Mouse (Mus musculus) bone marrow macrophage, adult 2 months (primary cell): Measurements from ENCODE around the gene Zc3h10. TPM values are rescaled to one million over a fixed set of nuclear protein-coding genes. Genes with fewer than 3 reads are reported as not detected.

Source experiments
- H3K27ac ChIP-seq: 2 replicates; pipeline ENCODE4 v1.5.1; 2012; ENCODE audit warnings: low read depth, low read length; ENCODE audit not compliant: insufficient read depth
- H3K4me1 ChIP-seq: 2 replicates; pipeline ENCODE4 v1.6.1; 2012; ENCODE audit warnings: low read length; ENCODE audit not compliant: control insufficient read depth, insufficient read depth
- H3K4me3 ChIP-seq: 2 replicates; pipeline ENCODE4 v1.5.1; 2012; ENCODE audit warnings: mild to moderate bottlenecking, low read length, moderate library complexity; ENCODE audit not compliant: insufficient read depth
- CTCF ChIP-seq: IDR thresholded peaks from 2 replicates; pipeline ENCODE4 v1.5.1; 2012; ENCODE audit warnings: low read depth, mild to moderate bottlenecking, low read length, moderate library complexity
- POLR2A ChIP-seq: IDR thresholded peaks from 2 replicates; pipeline ENCODE4 v1.6.1; 2012; ENCODE audit warnings: mild to moderate bottlenecking, low read depth, low read length, borderline replicate concordance
- polyA plus RNA-seq: library from polyadenylated mRNA; stranded (reverse); fragments of >200 nt; gene quantifications from 2 replicates; pipeline ENCODE4 v1.2.4, GENCODE M21; 2012; ENCODE audit not compliant: missing spikeins, insufficient read depth, insufficient read length

The Zc3h10 gene
- polyA plus RNA-seq, 1 experiment: 15.4 TPM

DNA sequence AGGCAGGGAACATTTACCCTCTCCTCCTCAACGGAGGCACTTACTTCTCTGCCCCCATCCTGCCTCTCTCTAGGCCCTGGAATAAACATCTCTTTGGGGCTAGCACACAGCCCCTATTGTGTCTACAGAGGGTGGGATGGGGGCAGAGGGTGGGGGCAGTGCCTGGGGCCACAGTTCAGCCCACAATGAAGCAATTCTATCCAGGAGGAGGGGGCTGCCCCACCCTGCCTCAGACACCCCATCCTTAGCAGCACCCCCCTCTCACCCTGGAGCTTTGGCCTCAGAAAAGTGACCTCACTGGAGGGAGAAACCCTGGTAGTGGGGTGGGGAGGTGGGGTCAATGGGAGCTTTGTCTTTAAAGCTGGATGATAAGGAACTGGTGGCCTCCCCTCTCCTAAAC is 39.0 kb upstream of the Zc3h10 start:
- Histone ChIP-seq H3K4me1 (no peaks in the 10 kb centered on the region), H3K27ac (no peak overlapping the region)
- TF ChIP-seq CTCF: no peak
- TF ChIP-seq POLR2A: no peak

DNA sequence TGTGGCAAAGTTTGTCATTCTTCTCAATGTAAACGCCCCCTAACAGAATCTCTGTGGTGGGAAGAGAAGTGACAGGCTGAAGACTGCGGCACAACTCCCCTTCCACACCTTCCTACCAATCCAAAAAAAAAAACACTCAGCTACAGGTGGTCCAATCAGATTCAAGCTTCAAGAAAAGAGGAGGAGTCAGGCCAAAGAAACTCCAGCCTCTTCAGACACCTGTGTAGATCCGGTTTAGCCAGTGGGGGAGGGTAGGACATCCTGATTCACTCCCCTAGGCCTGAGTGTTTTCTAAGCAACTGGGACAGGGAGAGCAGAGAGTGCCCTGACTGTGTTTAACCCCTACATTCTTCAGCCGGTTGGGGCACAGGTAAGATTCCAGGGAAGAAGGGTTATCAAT is 36.8 kb upstream of the Zc3h10 start:
- no peaks in the 10 kb centered on the region for H3K4me1 ChIP-seq
- TF ChIP-seq POLR2A (no peak), CTCF (no peak)
- no peak overlapping the region for H3K27ac ChIP-seq
- H3K4me3 ChIP-seq: no peak overlapping the region

More for the DNA sequence above, 39.0 kb upstream of the Zc3h10 start:
- no peak overlapping the region for H3K4me3 ChIP-seq

GRCm38 (mm10) chr10:128583644-128584043 is 36.1 kb upstream of the Zc3h10 start:
- TF ChIP-seq POLR2A: no peak
- no peak for TF ChIP-seq CTCF
- Histone ChIP-seq H3K4me3 (no peak overlapping the region), H3K4me1 (no peaks in the 10 kb centered on the region)

GRCm38 (mm10) chr10:128579731-128580130 is 32.2 kb upstream of the Zc3h10 start:
- H3K4me1 ChIP-seq: no peaks in the 10 kb centered on the region
- no peak overlapping the region for H3K27ac ChIP-seq
- H3K4me3 ChIP-seq: no peak overlapping the region
- no peak for TF ChIP-seq POLR2A
- no peak for TF ChIP-seq CTCF

More at GRCm38 (mm10) chr10:128583644-128584043, 36.1 kb upstream of the Zc3h10 start:
- no peak overlapping the region for H3K27ac ChIP-seq

- H3K4me3 ChIP-seq: no peak overlapping the region
- no peaks in the 10 kb centered on the region for H3K4me1 ChIP-seq
- TF ChIP-seq CTCF (no peak), POLR2A (no peak)
- H3K27ac ChIP-seq: no peak overlapping the region
Observed at GRCm38 (mm10) chr10:128579298-128579697, 31.7 kb upstream of the Zc3h10 start.

DNA sequence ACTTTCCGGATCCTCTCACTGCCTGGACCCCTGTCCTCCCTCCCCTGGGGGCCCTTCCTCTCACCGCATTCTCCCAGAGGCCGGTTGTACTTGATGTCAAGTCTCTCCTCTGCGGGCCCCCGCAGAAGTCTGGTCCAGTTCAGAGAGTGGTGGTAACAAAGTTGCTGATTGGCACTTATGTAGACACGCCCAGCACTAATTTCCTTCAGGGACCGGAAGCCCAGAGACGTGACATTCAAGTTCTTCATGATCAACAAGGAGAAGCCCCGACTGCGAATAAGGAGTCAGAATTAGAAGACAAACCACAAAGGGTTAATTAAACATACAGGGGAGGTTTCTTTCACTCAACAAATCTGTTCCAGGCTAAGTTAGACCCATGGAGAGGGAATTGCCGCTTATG is 30.8 kb upstream of the Zc3h10 start:
- H3K4me3 ChIP-seq: no peak overlapping the region
- peaks cover 2% of the 10 kb centered on the region; the same call in 1 of the 2 replicates for H3K4me1 ChIP-seq
- TF ChIP-seq POLR2A: no peak
- TF ChIP-seq CTCF: no peak
- no peak overlapping the region for H3K27ac ChIP-seq

- peaks cover 5% of the 10 kb centered on the region; the same call in 1 of the 2 replicates for H3K4me1 ChIP-seq
- H3K4me3 ChIP-seq: no peak overlapping the region
- TF ChIP-seq POLR2A: no peak
- peak; percentile 31; the same call in 1 of the 2 replicates for TF ChIP-seq CTCF
- H3K27ac ChIP-seq: no peak overlapping the region
Observed at GRCm38 (mm10) chr10:128575063-128575462, 27.5 kb upstream of the Zc3h10 start.

DNA sequence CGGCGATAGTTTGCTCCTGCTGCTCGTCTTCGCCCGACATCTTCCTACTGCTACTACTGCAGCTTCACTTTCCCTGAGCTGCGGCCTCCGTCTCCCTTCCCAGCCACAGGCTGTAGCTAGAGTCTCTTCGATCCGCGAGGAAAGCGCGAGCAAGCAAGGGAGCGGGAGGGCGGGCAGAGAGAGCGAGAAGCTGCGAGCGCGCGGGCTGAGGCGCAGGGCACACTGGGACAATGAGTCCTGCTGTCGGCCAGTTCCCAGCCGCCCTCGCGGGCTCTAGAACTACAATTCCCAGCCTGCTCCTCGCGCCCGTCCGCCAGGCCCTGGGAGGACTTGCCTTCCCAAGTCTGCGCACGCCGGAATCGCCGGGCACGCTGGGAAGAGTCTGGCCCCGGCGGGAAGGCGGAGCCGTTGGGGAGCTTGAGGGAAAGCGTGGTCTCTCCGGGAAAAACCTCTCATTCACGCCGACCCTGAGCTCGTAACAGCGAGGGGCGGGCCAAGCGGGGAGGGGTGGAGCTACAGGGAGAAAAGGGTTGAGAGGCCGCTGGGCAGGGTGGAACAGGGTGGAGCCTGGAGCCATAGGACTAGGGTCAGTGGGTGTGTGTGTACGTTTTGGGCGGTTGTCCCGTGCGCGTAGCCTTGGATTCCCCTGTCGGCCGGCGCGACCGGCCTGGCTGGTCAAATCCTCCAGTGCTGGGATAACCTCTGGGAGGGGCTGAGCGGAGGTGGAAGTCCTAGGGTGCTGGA is 18.4 kb upstream of the Zc3h10 start, which contains the start of gene Pa2g4:
Gene Pa2g4 (minus strand): TSS at position 200 of the 744 bp plus-strand sequence.
- Histone ChIP-seq H3K4me1 (peaks cover 18% of the 10 kb centered on the region), H3K4me3 (peak within 1 kb of the TSS; percentile 100), H3K27ac (peak within 1 kb of the TSS; percentile 94)
- TF ChIP-seq CTCF: no peak
- no peak for TF ChIP-seq POLR2A

- H3K4me1 ChIP-seq: peaks cover 18% of the 10 kb centered on the region
- peak overlapping the region; percentile 94 for H3K27ac ChIP-seq
- H3K4me3 ChIP-seq: peak overlapping the region; percentile 100
- no peak for TF ChIP-seq POLR2A
- no peak for TF ChIP-seq CTCF
Observed at GRCm38 (mm10) chr10:128565206-128565787, 17.7 kb upstream of the Zc3h10 start.

- H3K4me1 ChIP-seq: peaks cover 18% of the 10 kb centered on the region
- no peak overlapping the region for H3K27ac ChIP-seq
- TF ChIP-seq CTCF (no peak), POLR2A (no peak)
- peak overlapping the region; percentile 58 for H3K4me3 ChIP-seq
Observed at GRCm38 (mm10) chr10:128563544-128563943, 16.0 kb upstream of the Zc3h10 start.
